Mouse (Mus musculus): ENCODE measurements around the gene Mmd. TPM values are rescaled to one million over a fixed set of nuclear protein-coding genes. Genes with fewer than 3 reads are reported as not detected.

The Mmd gene
- total RNA-seq, 1 experiment from 2014 or later: 15.1 TPM

DNA sequence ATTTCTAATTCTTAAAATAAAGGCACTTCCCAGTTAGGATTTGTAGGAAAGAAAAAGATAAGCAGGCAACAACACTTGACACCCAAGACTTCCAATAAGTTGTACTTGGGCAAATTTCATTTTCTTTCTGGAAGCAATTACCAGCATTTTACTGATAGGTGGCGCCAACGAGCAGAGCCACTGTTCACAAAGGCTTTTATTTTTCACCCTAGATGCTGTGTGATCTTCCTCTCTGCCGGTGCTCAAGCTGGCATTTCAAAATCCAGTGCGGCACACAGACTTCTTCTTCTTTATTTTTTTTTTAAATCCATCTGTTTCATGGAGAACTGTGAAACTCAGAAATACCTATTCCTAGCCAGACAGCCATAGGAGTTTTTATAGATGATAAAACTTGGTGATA lies 68.2 kb downstream of the Mmd start:
- peak; percentile 51 to 56; a peak in 1 of 4 replicates for ATAC-seq (replicated peaks in 1 of 2; ENCODE audit: insufficient read depth in 1 of 2, low FRiP score in 2 of 2, low TSS enrichment in 1 of 2, low read depth in 1 of 2, poor library complexity in 2 of 2, severe bottlenecking in 2 of 2)

- ATAC-seq (replicated peaks in 1 of 2; ENCODE audit: insufficient read depth in 1 of 2, low FRiP score in 2 of 2, low TSS enrichment in 1 of 2, low read depth in 1 of 2, poor library complexity in 2 of 2, severe bottlenecking in 2 of 2): no peak
These were observed 71.7 kb downstream of the Mmd start for GRCm38 (mm10) chr11:90320922-90321321.

- no peak for ATAC-seq (replicated peaks in 1 of 2; ENCODE audit: insufficient read depth in 1 of 2, low FRiP score in 2 of 2, low TSS enrichment in 1 of 2, low read depth in 1 of 2, poor library complexity in 2 of 2, severe bottlenecking in 2 of 2)
These were observed 75.3 kb downstream of the Mmd start for GRCm38 (mm10) chr11:90324597-90324996.

DNA sequence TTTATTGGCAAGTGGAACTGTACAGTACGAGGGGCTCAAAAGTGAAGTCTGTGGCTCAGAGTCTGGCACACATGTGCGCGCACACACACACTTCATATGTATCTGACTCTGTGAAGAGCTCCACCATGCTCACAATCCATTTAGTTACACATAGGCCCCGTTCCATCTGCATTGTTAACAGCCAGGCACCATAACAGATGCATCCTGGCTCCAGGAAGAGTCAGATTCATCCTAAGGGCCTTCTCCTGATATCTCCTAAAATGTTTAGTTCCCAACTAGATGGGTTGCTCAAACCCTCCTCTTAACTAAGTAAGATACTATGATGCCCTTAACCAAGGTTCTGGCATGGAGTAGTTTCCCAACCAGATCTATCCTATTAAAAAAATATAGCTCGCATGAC lies 76.9 kb downstream of the Mmd start:
- no peak for ATAC-seq (replicated peaks in 1 of 2; ENCODE audit: insufficient read depth in 1 of 2, low FRiP score in 2 of 2, low TSS enrichment in 1 of 2, low read depth in 1 of 2, poor library complexity in 2 of 2, severe bottlenecking in 2 of 2)

DNA sequence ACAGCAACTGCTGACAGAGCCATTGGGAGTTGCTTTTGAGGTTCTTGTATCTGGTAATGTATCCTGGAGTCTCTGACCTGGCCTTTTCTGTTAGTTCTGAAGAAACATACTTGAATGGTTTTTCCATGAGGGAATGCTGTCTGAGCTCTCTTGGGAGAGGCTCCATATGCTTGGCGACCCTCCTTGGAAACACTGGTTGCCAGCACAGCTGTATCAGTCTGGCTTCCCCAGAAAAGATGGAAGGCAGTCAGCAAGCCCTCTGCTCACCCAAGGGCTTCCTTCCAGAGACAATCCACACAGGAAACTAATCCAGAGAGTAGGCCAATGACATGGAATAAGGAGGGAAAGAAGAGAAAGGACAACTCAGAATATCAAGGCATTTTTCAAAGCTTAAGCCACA lies 77.6 kb downstream of the Mmd start:
- ATAC-seq (replicated peaks in 1 of 2; ENCODE audit: insufficient read depth in 1 of 2, low FRiP score in 2 of 2, low TSS enrichment in 1 of 2, low read depth in 1 of 2, poor library complexity in 2 of 2, severe bottlenecking in 2 of 2): no peak

Other genes starting within 250 kb of the Mmd start
- gene Pctp, start 246.6 kb upstream of the Mmd start, total RNA-seq (2017): 20.0 and 30.1 TPM in 2 replicates
- 0.25 TPM in 1 of 2 replicates, not detected in the other for gene Tmem100, start 219.1 kb upstream of the Mmd start, total RNA-seq (2017)
- gene Gm45716, start 61.8 kb upstream of the Mmd start, total RNA-seq (2017): 3.8 and 11.2 TPM in 2 replicates
- gene Hlf, start 141.4 kb downstream of the Mmd start, total RNA-seq (2017): 100 and 160 TPM in 2 replicates